Mouse (Mus musculus): ENCODE results near the gene Timp2. TPM values are rescaled to one million over a fixed set of nuclear protein-coding genes. Genes with fewer than 3 reads are reported as not detected.

Timp2 gene
- polyA plus RNA-seq, 1 experiment from 2014 or later: 81.8 TPM

- Histone ChIP-seq H3K36me3 (ENCODE audit: control insufficient read depth, insufficient read depth, low read length) (peaks cover 96% of the 10 kb centered on the region), H3K9ac (replicated peaks; ENCODE audit: low read length) (no peak overlapping the region), H3K4me3 (replicated peaks; ENCODE audit: low read depth, low read length) (no peak overlapping the region), H3K9me3 (ENCODE audit: control insufficient read depth, low read length) (no peaks in the 10 kb centered on the region), H3K27ac (replicated peaks; ENCODE audit: low read depth, low read length) (no peak overlapping the region), H3K27me3 (ENCODE audit: control insufficient read depth, insufficient read depth, low read length) (no peaks in the 10 kb centered on the region), H3K4me1 (ENCODE audit: control insufficient read depth, insufficient read depth, low read length) (no peaks in the 10 kb centered on the region), H3K4me2 (ENCODE audit: low read length) (no peak overlapping the region)
- WGBS: 91% methylated on average over 7 of the region's 7 CpGs
- ATAC-seq (ENCODE audit: low FRiP score, low TSS enrichment) (no peak), DNase-seq (no peak)
Observed at GRCm38 (mm10) chr11:118266666-118267046, 88.9 kb downstream of the Timp2 start.

GRCm38 (mm10) chr11:118266044-118266665 lies 89.4 kb downstream of the Timp2 start:
- no peak for DNase-seq
- Histone ChIP-seq H3K9me3 (ENCODE audit: control insufficient read depth, low read length) (no peaks in the 10 kb centered on the region), H3K4me2 (ENCODE audit: low read length) (no peak overlapping the region), H3K9ac (replicated peaks; ENCODE audit: low read length) (no peak overlapping the region), H3K27ac (replicated peaks; ENCODE audit: low read depth, low read length) (no peak overlapping the region), H3K4me3 (replicated peaks; ENCODE audit: low read depth, low read length) (no peak overlapping the region), H3K4me1 (ENCODE audit: control insufficient read depth, insufficient read depth, low read length) (no peaks in the 10 kb centered on the region), H3K36me3 (ENCODE audit: control insufficient read depth, insufficient read depth, low read length) (peaks cover 96% of the 10 kb centered on the region), H3K27me3 (ENCODE audit: control insufficient read depth, insufficient read depth, low read length) (no peaks in the 10 kb centered on the region)
- ATAC-seq (ENCODE audit: low FRiP score, low TSS enrichment): no peak
- WGBS: 96% methylated on average over 10 of the region's 10 CpGs

DNA sequence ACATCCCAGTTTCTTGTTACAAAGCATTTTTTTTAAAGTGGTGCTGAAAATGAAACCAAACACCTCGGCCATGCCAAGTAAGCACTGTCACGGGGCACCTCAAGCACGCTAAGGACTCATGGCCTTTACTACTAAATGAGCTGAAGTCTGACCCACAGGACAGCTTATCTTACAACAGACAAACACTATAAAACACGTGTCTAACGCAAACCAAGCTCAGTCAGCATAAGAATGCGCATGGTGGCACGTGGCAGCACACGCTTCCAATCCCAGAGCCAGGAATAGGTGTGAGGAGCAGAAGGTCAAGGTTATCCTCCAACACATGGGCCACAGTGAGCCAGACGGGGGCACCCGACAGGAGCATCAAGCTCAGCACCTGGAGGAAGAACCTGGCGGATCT lies 89.9 kb downstream of the Timp2 start:
- Histone ChIP-seq H3K27ac (replicated peaks; ENCODE audit: low read depth, low read length) (no peak overlapping the region), H3K27me3 (ENCODE audit: control insufficient read depth, insufficient read depth, low read length) (no peaks in the 10 kb centered on the region), H3K9me3 (ENCODE audit: control insufficient read depth, low read length) (no peaks in the 10 kb centered on the region), H3K36me3 (ENCODE audit: control insufficient read depth, insufficient read depth, low read length) (peaks cover 98% of the 10 kb centered on the region), H3K4me3 (replicated peaks; ENCODE audit: low read depth, low read length) (no peak overlapping the region), H3K4me1 (ENCODE audit: control insufficient read depth, insufficient read depth, low read length) (no peaks in the 10 kb centered on the region), H3K9ac (replicated peaks; ENCODE audit: low read length) (no peak overlapping the region), H3K4me2 (ENCODE audit: low read length) (no peak overlapping the region)
- WGBS: 96% methylated on average over 11 of the region's 11 CpGs
- ATAC-seq (ENCODE audit: low FRiP score, low TSS enrichment) (no peak), DNase-seq (no peak)

DNA sequence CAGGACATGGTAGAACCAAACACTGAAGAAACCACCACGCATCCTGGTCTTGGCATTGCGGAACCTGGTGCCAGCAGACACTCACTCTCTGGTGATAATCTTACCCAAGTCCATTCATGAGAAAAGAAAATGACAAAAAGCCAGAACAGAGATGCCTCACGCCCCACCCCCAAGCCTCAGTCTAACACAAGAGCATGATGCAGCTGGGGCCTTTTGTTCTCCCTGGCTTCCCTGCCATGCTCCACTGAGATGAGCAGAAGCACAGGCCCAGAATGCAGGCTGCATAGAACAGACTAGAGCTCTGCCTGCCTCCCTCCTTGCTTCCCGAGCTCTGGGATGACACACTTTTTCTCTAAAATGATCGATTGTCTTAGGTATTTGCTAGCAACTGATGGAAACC lies 92.4 kb downstream of the Timp2 start:
- DNase-seq: no peak
- no peak for ATAC-seq (ENCODE audit: low FRiP score, low TSS enrichment)
- H3K27ac ChIP-seq (replicated peaks; ENCODE audit: low read depth, low read length): no peak overlapping the region
- H3K9me3 ChIP-seq (ENCODE audit: control insufficient read depth, low read length): no peaks in the 10 kb centered on the region
- H3K9ac ChIP-seq (replicated peaks; ENCODE audit: low read length): no peak overlapping the region
- no peaks in the 10 kb centered on the region for H3K27me3 ChIP-seq (ENCODE audit: control insufficient read depth, insufficient read depth, low read length)
- H3K4me2 ChIP-seq (ENCODE audit: low read length): no peak overlapping the region
- H3K4me3 ChIP-seq (replicated peaks; ENCODE audit: low read depth, low read length): no peak overlapping the region
- H3K36me3 ChIP-seq (ENCODE audit: control insufficient read depth, insufficient read depth, low read length): peaks cover 98% of the 10 kb centered on the region
- no peaks in the 10 kb centered on the region for H3K4me1 ChIP-seq (ENCODE audit: control insufficient read depth, insufficient read depth, low read length)
- 84% methylated on average over 5 of the region's 5 CpGs for WGBS

- H3K9me3 ChIP-seq (ENCODE audit: control insufficient read depth, low read length): no peaks in the 10 kb centered on the region
- no peak overlapping the region for H3K27ac ChIP-seq (replicated peaks; ENCODE audit: low read depth, low read length)
- WGBS: 90% methylated on average over 8 of the region's 8 CpGs
- no peak overlapping the region for H3K4me3 ChIP-seq (replicated peaks; ENCODE audit: low read depth, low read length)
- no peaks in the 10 kb centered on the region for H3K27me3 ChIP-seq (ENCODE audit: control insufficient read depth, insufficient read depth, low read length)
- H3K4me2 ChIP-seq (ENCODE audit: low read length): no peak overlapping the region
- peaks cover 82% of the 10 kb centered on the region for H3K36me3 ChIP-seq (ENCODE audit: control insufficient read depth, insufficient read depth, low read length)
- no peaks in the 10 kb centered on the region for H3K4me1 ChIP-seq (ENCODE audit: control insufficient read depth, insufficient read depth, low read length)
- H3K9ac ChIP-seq (replicated peaks; ENCODE audit: low read length): no peak overlapping the region
- ATAC-seq (ENCODE audit: low FRiP score, low TSS enrichment) (no peak), DNase-seq (no peak)
Observed at GRCm38 (mm10) chr11:118260081-118260480, 95.5 kb downstream of the Timp2 start.

DNA sequence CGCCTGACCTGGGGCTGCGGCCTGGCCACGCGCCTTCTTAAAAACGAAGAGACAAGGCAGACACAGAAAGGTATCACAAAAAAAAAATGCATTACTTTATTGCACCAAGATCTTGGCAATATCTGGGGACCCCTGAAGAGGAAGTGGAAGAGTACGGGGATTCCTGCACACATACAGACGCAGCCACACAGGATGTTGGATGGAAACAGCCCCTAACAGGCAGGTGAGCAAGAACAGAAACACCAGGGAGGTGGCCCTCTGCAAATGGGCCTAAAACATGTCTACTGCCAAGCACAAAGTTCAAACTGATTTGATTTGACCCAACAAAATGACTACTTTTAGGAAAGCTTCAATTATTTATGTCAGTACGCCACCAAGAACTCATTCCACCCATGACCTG lies 96.0 kb downstream of the Timp2 start:
- no peaks in the 10 kb centered on the region for H3K4me1 ChIP-seq (ENCODE audit: control insufficient read depth, insufficient read depth, low read length)
- WGBS: 98% methylated on average over 8 of the region's 8 CpGs
- H3K27ac ChIP-seq (replicated peaks; ENCODE audit: low read depth, low read length): no peak overlapping the region
- ATAC-seq (ENCODE audit: low FRiP score, low TSS enrichment) (no peak), DNase-seq (no peak)
- H3K27me3 ChIP-seq (ENCODE audit: control insufficient read depth, insufficient read depth, low read length): no peaks in the 10 kb centered on the region
- H3K4me2 ChIP-seq (ENCODE audit: low read length): no peak overlapping the region
- peaks cover 77% of the 10 kb centered on the region for H3K36me3 ChIP-seq (ENCODE audit: control insufficient read depth, insufficient read depth, low read length)
- H3K4me3 ChIP-seq (replicated peaks; ENCODE audit: low read depth, low read length): no peak overlapping the region
- no peaks in the 10 kb centered on the region for H3K9me3 ChIP-seq (ENCODE audit: control insufficient read depth, low read length)
- no peak overlapping the region for H3K9ac ChIP-seq (replicated peaks; ENCODE audit: low read length)

DNA sequence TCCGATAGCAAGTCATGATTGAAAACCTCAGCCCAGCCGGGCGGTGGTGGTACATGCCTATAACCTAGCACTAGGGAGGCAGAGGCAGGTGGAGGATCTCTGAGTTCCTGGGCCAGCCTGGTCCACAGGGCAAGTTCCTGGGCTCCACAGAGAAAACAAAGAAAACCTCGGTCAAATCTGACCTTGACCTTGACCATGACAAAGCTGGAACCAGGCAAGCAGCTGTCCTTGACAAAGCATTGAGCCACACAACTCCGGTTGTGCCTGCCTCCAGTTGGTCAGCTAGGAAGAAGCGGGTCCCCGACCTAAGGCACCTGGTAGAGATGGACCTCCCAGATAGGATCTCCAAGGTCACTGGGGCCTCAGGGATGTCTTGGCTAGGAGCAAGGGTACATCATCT lies 99.2 kb downstream of the Timp2 start:
- Histone ChIP-seq H3K4me3 (replicated peaks; ENCODE audit: low read depth, low read length) (no peak overlapping the region), H3K9me3 (ENCODE audit: control insufficient read depth, low read length) (no peaks in the 10 kb centered on the region), H3K4me2 (ENCODE audit: low read length) (no peak overlapping the region), H3K27ac (replicated peaks; ENCODE audit: low read depth, low read length) (no peak overlapping the region), H3K27me3 (ENCODE audit: control insufficient read depth, insufficient read depth, low read length) (no peaks in the 10 kb centered on the region), H3K36me3 (ENCODE audit: control insufficient read depth, insufficient read depth, low read length) (peaks cover 45% of the 10 kb centered on the region), H3K4me1 (ENCODE audit: control insufficient read depth, insufficient read depth, low read length) (0 out of 2 replicates have a peak, but pooled peaks cover 3% of the 10 kb centered on the region), H3K9ac (replicated peaks; ENCODE audit: low read length) (no peak overlapping the region)
- WGBS: 95% methylated on average over 7 of the region's 7 CpGs
- no peak for ATAC-seq (ENCODE audit: low FRiP score, low TSS enrichment)
- DNase-seq: no peak

GRCm38 (mm10) chr11:118254159-118254951 lies 101.2 kb downstream of the Timp2 start:
- Histone ChIP-seq H3K36me3 (ENCODE audit: control insufficient read depth, insufficient read depth, low read length) (peaks cover 26% of the 10 kb centered on the region), H3K9ac (replicated peaks; ENCODE audit: low read length) (no peak overlapping the region), H3K27me3 (ENCODE audit: control insufficient read depth, insufficient read depth, low read length) (no peaks in the 10 kb centered on the region), H3K4me1 (ENCODE audit: control insufficient read depth, insufficient read depth, low read length) (0 out of 2 replicates have a peak, but pooled peaks cover 3% of the 10 kb centered on the region), H3K27ac (replicated peaks; ENCODE audit: low read depth, low read length) (peak overlapping the region; percentile 70), H3K4me2 (ENCODE audit: low read length) (no peak overlapping the region), H3K9me3 (ENCODE audit: control insufficient read depth, low read length) (no peaks in the 10 kb centered on the region), H3K4me3 (replicated peaks; ENCODE audit: low read depth, low read length) (no peak overlapping the region)
- WGBS: 48% methylated on average over 15 of the region's 15 CpGs
- DNase-seq: peak; percentile 64
- ATAC-seq (ENCODE audit: low FRiP score, low TSS enrichment): no peak

All from midbrain, embryonic 14.5 days (tissue).